Mouse (Mus musculus) cerebral cortex, adult 2 months (tissue): ENCODE measurements around the gene Rhot1.

Source experiments
- WGBS: fragments of 180-500 bp; shearing (Covaris S2); methylation state at CpG from one replicate; pipeline ENCODE4 v1.1.7; 2018; 5-methylcytosine and 5-hydroxymethylcytosine counted together

The Rhot1 gene

DNA sequence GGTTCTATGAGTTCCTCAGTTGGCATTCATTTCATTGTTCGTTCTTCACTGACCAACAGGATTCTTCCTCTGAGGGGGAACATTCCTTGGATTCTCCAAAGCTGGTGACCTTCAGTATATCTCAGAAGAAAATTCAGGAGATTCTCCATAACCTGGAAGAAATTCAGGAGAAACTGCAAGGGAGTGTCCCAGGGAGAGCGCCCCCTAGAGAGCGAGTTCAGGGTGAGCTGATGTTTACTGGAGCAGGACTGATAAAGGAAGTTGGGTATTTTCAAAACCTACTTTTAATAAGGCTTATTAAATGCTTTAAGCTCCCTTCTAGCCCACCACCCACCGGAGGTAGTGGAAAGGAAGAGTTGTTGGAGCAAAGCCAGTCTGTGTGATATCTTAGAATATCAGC lies 15.0 kb upstream of the Rhot1 start:
- WGBS = 73% methylated on average over 4 of the region's 4 CpGs

DNA sequence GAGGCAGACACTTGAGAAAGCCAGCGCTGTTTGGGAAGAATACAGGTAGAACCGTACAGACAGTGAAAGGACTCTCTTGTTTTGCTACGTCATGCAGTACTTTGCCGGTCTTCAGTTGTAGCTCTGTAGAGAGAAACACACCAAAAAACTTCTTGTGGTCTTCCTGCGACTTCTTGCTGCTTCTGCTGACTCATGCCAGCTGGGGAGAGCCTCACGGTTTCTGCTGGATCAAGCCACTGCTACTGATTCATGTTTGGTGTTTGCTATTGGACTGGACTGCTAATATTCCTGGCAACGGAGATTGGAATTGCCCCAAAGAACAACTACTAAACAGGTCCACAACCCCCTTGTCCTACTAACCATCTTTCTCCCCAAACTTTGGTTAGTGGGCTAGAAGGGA lies 12.5 kb upstream of the Rhot1 start:
- 87% methylated on average over 7 of the region's 7 CpGs for WGBS

DNA sequence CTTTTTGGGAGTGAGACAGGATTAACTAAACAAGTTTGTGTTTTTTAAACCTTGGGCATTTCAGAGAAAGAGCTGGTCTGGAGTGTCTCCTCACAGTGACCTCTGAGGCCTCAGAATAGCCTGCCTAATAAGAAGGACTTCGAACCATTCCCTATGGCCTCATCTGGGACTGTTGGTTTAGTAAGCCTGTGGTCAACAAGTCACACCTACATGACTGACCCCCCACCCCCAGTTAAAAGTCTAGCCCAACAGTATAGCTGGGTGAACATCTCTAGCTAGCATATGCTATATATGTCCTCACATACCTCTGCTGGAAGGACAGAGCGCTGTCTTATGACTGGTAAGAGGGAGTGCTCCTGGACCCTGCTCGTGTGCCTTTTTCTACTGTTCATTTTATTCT lies 9.5 kb upstream of the Rhot1 start:
- WGBS = 98% methylated on average over 3 of the region's 3 CpGs

DNA sequence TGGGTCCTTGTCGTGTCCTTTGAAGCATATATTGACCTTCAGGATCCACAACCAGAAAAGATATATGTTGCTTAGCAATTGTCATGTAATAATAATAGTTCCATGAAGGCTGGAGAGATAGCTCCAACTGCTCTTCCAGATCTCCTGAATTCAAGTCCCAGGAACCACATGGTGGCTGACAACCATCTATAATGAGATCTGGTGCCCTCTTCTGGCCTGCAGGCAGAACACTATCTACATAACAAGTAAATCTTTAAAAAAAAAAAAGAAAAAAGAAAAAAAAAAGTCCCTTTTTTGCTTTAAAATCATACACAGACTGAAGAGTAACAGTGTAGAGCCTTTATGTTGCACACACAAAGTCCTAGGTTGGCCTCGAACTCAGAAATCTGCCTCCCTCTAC lies 9.0 kb upstream of the Rhot1 start:
- WGBS = 99% methylated on average over 2 of the region's 2 CpGs

DNA sequence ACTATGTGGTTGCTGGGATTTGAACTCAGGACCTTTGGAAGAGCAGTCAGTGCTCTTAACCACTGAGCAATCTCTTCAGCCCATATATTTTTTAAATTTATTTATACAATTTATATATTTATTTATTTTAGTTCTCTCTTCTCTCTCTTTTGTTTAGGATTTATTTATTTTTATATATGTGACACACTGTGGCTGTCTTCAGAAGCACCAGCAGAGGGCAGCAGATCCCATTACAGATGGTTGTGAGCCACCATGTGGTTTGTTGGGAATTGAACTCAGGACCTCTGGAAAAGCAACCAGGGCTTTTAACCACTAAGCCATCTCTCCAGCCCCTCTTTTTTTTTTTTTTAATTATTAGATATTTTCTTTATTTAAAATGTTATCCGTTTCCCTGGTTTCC lies 8.5 kb upstream of the Rhot1 start:
- 87% methylated on average over 1 of the region's 1 CpGs for WGBS

DNA sequence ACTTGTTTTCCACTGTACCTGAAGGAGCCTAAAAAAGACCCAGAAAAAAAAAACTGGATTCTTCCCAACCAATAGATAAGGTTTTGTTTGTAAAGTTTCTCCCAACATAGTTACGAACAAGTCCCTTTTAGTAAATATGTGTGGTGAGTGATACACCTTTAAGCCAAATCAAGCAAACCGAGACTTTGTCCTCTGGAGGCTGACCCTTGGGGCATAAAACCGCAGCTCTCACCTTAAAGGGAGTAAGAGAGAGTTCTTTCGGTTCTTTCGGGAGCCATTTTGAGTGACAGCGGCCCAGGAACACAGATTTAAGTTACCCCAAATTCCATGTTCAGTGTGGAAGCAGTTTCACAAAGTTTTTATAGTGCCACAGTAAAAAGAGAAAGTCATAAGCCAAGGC lies 6.5 kb upstream of the Rhot1 start:
- 84% methylated on average over 6 of the region's 6 CpGs for WGBS

DNA sequence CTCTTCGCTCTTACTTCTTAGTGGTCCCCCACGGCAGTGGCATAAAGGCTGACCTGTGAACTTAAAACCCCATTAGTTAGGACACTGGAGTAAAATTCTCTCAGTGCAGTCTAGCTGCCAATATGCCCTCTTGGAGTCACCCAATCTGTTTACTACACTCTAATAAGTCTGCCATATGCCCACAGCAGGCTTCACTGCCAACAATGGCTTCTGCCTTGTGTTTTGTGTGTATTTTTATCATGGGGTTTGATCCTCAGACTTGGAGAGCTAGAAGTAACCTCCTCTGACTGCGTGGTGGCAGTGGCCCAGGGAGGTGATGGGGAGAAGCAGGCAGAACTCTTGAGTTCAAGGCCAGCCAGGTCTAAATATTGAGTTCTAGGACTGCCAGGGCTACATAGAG lies 4.8 kb upstream of the Rhot1 start:
- 76% methylated on average over 3 of the region's 3 CpGs for WGBS

DNA sequence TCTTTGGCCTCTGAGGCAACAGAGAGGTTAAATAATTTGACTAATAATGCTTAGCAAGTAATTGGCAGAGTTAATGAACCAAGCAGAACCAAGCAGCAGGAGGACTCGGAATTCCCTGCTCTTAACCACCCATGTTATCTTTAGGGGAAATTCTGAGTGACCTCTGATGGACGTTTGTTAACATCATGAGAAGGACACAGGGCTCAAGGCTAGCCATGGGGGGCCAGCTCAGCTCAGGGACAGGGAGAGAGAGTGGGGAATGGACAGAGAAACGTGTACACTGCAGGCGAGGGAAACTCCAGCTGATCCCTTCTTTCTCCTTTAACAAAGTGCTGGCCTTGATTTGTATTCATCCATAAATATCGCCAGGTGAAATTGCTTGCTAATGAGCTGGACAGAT lies 3.9 kb upstream of the Rhot1 start:
- 59% methylated on average over 5 of the region's 5 CpGs for WGBS

DNA sequence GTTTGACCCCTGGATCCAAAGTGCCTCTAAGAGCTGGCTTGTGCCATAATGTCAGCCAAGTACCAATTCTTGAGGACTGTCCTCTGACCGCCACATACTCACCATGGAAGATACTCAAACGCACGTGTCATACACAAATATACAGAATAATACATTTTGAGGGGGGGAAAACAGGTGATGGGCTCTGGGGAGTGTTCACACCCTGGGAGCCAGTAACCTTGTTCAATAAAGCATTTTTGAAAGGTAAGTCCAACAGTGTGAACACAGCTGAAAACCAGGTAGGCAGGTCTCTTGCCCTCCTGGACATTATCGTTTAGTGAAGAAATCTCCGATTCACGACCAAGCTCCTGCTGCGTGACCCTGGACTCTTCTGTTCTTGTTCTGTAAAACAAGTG lies 357 bp upstream of the Rhot1 start:
- WGBS = 37% methylated on average over 7 of the region's 7 CpGs

DNA sequence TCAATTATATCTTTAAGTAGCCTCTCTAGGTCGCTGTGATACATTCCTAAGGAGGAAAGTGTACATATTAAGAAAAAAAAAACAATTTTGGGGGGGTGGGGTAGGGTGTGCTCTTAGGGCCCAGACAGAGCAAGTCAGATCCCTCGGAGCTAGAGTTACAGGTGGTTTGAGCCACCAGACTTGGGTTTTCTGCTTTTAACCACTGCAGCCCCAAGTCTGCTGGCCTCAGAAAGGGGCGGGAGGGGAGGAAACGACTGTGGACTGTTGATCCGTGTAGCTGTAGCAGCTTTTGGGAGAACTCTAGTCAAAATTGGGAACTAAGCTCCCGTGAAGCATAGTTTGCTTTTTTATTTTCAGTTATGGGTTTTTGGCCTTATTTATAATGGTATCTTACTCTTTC lies 1.5 kb downstream of the Rhot1 start:
- 33% methylated on average over 6 of the region's 6 CpGs for WGBS

DNA sequence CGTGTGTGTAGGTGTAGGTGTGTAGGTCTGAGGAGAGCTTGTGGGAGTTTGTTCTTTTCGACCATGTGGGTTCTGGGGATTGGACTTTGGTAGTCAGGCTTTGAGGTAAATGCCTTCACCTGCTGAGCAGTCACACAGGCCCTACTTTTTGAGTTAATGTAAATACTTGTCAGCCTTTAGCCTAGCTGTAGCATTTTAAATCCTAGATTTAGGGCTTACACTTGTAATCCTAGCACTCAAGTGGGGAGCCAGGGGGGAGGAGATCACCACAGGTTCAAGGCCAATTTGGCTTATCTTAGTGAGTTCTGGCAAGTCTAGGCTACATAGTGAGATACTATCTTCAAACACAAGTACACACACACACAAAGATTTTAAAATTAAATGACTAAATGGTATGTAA lies 3.5 kb downstream of the Rhot1 start:
- WGBS = 94% methylated on average over 2 of the region's 2 CpGs

DNA sequence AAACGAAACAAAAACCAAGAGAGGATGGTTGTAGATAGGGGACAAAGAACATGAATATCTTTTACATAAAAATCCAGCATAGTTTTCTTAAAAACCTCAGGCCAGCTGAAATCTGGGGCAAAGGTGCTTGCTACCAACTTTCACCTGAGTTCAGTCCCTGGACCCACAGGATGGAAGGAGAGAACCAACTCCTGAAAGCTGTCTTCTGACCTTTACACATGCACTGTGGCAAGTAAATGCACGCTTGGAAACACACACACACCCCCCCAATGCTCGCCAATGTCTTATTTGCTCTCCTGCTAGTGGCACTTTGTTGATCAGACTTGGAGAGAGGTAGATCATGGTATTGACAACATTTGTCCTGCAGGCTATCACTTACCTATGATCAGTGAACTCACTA lies 6.5 kb downstream of the Rhot1 start:
- 89% methylated on average over 3 of the region's 3 CpGs for WGBS

DNA sequence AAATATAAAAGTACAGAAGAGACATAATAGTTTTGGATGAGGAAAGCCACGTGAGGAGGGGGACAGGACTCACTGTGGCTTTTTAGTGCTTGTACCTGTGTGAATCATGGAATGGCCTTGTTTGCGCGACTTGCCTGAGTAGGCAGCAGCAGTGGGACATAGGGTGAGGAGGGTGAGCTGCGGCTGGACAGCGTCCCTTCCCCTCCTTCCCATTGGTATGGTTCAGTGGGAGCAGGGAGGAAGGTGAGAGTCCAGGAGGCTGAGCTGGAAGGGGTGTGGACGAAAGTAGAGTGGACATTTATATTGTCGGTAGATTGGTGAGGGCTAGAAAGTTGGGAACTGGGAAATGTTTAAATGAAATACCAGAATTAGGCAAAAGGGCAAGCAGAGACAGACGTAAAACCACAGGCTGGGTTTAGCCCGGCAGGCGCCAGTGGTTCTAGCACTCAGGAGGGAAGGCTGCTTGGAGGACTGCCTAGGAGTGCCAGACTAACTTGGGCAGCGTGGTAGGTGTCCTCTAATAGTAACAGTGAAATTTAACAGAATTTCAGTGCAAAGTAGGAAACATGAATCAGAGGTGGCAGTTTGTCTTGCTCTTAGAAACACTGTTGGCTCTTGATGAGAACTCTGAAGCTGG lies 10.0 kb downstream of the Rhot1 start:
- WGBS = 66% methylated on average over 11 of the region's 11 CpGs

DNA sequence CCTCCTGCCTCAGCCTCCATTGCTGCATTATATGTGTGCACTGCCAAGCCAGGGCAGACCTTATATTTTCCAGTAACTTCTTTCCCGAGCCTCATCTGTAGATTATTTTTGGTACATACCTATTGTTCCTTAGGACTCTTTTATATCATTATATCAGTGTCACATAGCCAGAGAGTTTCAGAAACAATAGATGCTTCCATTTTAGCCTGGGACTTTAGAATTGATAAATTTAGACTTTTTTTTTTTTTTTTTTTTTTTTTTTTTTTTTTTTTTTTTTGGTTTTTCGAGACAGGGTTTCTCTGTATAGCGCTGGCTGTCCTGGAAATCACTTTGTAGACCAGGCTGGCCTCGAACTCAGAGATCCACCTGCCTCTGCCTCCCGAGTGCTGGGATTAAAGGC lies 21.2 kb downstream of the Rhot1 start:
- 79% methylated on average over 5 of the region's 5 CpGs for WGBS

DNA sequence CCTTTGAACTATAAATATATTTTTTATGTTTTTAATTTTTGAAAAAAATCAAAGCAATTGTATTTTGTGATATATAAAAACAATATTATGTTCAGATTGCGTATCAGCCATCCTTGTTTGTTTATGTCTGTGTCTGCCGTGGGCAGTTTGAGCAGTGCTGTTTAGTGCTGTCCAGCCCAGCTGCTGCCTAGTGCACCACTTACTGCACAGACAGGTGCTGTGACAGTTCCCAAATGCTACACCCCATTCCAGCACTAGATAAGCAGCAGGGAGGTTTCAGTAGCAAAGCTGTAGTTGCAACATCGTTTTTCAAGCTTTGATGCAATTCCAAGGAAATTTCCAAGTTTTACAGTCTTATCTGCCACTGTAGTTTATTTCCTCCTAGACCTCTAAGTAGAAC lies 28.5 kb downstream of the Rhot1 start:
- 65% methylated on average over 3 of the region's 3 CpGs for whole genome bisulfite sequencing

DNA sequence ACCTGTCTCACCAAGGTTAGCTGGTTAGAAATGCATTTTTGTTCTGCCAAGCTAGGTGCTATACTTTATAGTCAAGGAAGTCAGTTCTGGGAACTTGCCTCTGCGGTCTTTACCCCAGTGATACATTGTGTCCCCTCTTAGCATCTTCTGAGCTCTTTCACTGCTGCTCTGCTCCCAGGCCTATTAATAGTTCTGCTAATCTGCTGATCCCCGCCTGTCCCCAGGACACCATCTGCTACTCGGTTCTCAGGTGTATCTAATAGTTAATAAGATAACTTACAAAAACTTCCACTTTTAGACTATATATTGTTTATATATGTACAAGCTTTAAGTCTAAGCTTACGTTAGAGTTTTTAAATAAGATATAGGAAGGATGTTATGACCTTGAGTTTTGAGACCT lies 29.5 kb downstream of the Rhot1 start:
- WGBS = 88% methylated on average over 4 of the region's 4 CpGs

DNA sequence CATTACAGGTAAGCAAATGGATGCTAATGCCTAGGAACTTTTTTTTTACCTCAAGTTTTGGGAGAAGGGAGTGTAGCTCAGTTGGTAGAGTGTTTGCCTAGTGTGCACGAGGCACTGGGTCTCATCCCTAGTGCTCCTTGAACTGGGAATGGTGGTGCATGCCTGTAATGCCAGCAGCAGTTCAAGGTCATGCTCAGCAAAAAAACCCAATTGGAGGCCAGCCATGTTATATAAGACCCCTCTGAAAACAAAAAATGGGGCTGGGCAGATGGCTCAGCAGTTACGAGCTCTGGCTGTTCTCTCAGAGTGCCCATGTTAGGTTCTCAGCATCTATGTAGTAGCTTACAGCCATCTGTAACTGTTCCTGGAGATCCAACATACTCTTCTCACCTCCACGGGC lies 39.7 kb downstream of the Rhot1 start:
- 64% methylated on average over 3 of the region's 3 CpGs for whole genome bisulfite sequencing

DNA sequence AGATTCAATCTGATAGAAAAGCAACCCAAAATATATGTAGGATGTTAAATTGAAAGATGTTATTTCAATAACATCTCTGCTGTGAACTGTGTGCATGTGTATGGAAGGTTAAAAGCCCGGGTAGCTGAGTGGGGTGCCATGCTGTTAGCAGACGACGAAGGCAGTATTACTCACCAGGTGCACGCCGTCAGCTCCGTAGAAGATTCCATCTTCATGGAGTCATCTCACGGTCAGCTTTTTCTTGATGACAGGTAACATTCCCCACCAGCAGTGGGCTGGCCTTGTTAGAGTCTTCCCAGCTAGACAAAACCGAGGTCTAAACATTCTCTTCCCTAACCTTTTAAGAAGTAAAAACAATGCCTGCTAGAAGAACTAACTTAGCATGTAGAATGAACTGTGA lies 55.3 kb downstream of the Rhot1 start:
- WGBS = 88% methylated on average over 8 of the region's 8 CpGs

DNA sequence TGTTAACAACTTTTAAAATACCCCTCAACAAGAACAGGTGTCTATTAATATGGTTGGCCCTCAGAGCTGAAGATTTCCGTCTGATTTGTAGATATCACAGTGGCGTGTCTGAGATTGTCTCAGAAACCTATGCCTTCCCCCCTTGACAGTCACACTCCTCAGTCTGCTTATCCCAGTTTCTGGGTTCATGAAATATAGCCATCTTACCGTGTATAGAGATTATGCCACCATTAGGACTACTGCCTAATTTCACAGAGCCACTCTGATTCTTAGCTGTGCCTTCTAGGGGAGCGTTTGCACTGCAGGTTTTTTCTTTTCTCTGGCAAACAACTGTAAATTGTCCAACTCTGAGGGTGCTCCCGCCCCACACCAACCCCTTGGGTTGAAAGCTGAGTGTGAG lies 62.3 kb downstream of the Rhot1 start:
- WGBS = 69% methylated on average over 5 of the region's 5 CpGs

DNA sequence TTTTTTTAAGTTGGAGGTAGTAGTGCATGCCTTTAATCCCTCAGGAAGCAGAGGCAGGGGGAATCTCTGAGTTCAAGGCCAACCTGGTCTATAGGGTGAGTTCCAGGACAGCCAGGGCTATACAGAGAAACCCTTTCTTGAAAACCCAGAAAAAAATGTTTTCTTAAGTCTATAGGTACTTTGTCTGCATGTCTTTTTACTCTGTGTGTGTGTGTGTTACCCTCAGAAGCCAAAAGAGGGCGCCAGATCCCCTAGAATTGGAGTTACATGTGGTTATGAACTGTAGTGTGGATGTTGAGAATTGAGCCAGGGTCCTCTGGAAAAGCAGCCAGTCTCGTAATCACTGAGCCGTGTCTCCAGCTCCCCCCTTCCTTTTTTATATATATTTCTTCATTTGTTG lies 66.2 kb downstream of the Rhot1 start:
- 58% methylated on average over 3 of the region's 3 CpGs for WGBS

DNA sequence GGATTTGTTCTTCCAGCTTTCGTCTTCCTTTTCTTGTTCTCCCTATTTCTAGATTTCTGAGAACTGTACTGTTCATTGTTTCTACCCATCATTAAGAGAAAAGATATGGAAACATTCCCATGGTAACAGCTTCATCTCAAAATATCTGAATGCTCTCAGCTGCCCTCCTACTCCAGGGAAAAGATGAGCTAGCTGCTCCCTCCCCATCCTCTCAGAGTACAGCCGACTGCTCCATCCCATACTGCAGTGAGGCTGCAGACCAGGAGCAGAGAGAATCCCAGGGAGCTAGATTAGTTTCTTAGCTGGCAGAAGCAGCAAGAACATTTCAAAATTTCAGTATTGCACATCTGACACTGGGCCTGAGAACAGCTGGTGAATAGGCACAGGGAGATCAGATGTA lies 69.2 kb downstream of the Rhot1 start:
- 25% methylated on average over 2 of the region's 2 CpGs for WGBS

DNA sequence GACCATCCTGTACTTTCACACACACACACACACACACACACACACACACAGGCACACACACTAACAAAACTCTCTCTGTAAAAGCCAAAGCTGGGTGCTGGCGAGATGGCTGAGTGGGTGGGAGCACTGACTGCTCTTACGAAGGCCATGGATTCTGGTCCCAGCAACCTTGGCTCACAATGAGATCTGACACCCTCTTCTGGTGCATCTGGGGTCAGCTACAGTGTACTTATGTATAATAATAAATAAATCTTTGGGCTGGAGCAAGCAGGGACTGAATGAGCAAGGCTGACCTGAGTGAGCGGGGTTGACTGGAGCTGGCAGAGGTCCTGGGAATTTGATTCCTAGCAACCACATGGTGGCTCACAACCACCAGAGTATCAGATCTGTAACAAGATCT lies 75.0 kb downstream of the Rhot1 start:
- 43% methylated on average over 3 of the region's 3 CpGs for WGBS

DNA sequence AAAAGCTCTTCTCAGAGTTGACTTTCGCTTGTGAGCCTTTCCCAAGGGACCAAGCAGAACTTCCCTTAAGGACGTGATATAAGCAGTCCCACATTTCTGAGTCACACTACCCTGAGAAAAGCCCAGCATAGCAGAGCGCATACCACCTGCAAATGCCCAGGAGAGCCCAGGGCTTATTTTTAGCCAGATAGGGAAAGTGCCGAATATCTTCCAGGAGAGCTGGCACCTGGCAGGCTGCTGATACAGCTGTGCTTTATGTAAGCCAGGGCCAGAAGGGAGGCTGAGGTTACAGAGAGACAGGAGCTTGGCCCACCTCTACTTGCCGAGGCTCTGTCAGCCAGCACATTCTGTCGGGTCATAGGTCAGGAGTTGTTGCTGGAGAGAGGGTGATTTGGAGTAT lies 75.8 kb downstream of the Rhot1 start:
- WGBS = 47% methylated on average over 6 of the region's 6 CpGs

DNA sequence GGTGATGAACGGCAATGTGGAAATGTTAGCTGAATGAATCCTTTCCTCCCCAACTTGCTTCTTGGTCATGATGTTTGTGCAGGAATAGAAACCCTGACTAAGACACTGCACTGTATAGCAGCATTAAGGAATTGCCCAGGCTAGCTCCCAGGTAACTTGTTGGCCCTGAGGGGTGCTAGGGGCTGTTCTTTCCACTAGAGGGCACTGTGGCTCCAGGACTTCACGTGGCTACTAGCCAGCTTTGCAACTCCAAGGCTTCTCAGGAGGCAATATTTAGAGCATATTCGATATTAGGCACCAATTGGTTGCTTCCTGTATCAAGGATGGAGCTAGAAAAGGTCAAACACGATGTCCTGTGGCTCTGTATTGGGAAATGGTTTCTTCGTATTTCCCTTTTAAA lies 78.3 kb downstream of the Rhot1 start:
- WGBS = 11% methylated on average over 5 of the region's 5 CpGs
